Mouse (Mus musculus) layer of hippocampus, postnatal 14 days (tissue): ENCODE measurements at regions not wholly inside any gene's neighbourhood (a gene's known extent, or its start where the extent isn't known, plus 50 kb on each side); places are given as distances from the start of the nearest gene placed in this dataset.
A peak's percentile ranks its signal among the peaks of the same experiment; 100 is the strongest.

Experiments
- DNase-seq, 2 experiments: peaks; one replicate each; pipeline ENCODE4 v3.0.0; 2021 to 2022; ENCODE audit warnings: low spot score in 2 of 2, mixed read lengths in 1 of 2

DNA sequence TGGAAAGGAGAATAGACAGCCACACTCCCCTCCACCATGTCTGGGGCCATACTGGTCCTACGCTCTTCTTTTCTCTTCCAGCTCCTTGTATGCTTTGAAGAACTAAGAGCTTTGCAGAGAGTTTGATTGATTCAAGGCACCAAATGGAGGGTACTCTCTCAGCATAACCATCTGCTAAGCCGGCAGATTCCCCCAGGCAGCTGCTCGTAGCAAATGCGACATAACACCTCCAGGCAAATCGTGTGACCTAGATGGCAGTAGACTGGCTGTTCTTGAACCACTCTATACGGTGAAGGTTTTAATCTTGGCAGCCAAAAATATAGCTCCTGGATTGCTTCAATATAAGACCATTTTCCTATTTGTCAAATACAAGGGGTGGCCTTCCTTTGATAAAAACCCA is 191.8 kb upstream of the Pabpc6 start:
- peak in 1 of 2 experiments; percentile 67 for DNase-seq

DNA sequence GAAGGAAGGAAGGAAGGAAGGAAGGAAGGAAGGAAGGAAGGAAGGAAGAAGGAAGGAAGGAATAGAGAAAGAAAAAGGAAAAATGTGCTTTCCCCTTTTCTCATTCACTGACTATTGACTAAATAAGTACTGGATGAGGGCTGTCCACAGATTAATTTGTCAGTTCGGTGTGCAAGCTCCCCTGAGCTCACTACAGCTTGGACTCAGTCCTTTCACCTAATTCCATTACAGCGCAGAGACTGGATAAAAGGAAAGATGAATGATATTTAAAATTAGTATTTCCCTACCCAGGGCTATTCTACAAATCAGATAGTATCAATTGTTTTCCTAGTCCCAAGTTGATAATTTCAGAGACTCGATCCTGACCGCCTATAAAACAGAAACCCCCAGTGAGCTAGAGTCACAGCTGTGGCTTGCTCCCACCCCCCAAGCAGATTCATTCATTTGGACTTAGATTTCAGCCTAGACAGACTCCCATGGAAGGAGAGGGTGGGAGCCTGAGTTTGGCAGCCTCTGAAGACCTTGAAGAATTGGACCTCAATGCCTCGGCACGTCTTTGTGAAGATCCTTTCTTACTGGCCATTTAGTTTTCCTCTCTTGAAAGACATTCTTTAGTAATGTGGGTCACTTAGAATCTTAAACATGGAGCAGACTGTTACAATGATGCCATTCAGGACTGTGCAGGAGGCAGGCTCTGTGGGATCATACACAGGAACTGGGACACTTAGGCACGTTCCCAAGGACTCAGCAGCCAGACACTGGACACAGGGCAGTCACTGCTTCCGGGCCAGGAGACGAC is 179.2 kb upstream of the Pabpc6 start:
- peak in 1 of 2 experiments; percentile 61 for DNase-seq

DNA sequence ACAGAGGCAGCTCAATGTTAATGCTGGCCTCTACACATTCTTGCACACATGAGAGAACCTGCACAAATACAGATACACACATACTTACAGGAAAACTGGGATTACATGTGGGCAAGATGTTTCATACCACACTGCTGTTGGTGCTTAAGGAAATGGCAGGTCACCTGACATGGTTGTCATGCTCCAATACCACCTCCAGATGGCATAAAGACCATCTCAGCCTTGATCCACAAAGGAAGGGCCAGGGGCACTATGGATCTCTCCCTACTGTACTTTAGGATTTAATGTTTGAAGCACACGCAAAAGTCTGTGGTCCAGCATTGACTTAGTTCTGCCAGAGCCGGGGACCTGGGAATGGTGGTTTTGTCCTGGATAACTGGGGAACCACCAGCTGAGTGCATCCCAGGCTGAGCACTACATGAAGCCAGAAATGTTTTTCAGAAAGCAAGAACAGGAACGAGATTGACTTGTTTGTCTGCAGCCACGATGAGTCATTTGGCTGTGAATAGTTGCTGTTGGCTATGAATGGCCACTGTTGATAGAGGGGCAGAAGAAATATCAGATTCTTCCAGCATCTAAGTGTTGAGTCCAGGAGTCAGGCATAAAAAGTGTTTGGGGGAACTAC is 176.0 kb upstream of the Pabpc6 start:
- DNase-seq = no peak

DNA sequence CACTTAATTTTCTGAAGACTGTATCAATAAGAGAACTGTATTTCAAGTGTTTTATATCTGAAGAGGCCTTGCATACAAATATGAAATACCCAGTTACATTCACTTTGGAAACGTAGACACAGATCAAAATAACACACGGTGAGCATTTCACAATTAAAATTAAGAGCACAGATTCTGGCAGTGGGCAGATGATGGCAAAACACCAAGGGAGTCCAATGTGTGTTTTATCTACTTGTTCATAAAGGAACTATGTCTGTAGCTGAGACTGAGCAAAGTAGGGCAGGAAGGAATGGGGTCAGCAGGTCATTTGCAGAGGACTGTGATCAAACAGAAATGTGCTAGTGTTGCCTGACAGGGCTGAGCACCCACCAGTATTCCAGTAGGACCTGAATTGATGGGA is 171.6 kb upstream of the Pabpc6 start:
- DNase-seq = peak in 1 of 2 experiments; percentile 59

DNA sequence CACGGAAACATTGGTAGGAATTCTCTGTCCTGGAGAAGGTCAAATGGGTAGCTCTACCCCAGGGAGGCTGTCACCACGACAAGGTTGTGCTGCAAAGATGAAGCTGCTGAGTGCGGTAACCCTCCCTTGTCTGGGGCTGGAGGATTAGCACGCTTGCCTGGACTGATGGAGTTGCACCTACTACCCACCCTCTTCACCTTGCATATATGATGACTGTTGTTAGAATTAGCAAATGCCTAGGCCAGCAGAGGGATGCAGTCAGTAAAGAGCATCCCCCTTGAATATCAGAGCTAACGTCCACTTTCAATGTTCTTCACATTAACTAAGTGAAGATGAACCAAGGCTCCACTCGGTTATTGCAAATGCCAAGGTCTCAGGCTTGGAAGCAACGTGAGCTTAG is 169.7 kb upstream of the Pabpc6 start:
- DNase-seq = no peak

DNA sequence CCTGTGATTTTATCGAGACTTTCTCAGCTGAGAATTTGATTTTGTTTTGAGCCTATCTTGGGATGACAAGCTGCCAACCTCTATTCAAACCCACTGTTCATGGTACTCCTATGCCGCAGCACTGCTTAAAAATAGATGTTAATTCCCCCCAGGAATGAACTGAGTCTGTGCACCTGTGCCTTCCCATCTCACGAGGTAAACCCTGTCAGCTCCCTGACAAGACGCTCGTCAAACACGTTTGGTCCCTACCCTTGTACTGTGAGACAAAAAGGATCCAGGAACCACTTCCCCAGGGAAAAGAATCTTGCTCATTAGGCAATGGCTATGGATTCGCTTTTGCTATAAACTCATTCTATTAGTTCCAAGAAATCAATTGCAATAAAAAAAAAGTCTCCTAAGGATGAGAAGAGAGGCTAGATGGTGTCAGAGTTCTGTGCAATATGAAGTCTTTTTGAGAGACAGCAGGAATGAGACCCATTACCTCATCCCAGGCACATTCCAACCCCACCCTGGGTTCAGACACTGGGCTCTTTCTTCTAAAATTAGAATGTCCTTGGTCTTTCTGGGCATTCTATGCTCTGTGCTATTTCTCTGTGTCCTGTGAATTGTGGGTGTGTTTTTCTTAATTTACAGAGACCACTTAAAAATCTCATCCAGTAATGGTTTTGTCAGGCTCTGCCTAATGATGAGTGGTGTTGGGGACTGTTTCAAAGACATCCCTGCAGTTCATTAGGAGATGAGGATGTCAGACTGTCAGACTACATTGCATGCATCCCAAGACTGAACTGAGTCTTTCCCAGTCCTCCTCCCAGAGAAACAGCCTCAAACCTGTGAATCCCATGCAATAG is 167.7 kb upstream of the Pabpc6 start:
- DNase-seq = no peak

DNA sequence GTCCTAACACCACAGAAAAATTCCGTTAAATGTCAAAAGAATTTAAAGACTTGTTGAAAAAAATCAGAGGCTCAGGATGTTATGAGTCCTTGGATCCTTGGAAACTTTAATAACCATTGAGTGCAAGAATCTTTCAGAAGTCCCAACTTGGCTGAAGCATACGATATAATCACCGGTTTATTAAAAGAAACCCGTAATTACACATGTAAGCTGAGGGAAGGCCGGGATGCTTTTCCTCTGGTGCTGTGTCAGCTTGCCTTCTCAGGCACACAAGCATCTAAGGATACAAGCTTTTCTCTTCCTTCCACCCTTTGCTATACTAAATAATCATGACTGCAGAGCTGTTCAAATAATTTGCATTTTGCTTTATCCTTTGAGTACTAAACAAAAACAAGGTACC is 160.4 kb upstream of the Pabpc6 start:
- no peak for DNase-seq

DNA sequence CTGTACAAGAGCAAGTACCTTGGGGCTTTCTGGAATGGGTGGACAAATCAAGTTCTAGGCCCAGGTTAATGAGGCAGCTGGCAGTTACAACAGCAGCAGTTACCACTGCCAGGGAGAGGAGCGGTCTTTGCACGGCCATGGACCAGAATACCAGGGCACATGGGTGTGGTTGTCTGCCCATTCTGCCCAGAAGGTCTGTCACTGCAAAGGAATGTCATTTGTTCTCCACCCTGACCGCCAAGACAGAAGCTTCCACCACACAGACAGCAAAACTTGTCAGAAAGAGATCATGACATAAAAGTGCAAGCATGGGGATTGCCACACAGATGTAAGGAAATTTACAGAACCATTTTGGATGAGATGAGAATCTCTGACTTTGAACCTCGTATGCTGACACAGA is 151.8 kb upstream of the Pabpc6 start:
- DNase-seq = no peak

- DNase-seq = no peak
Measured at GRCm38 (mm10) chr17:9817056-9817455, 147.5 kb upstream of the Pabpc6 start.

- DNase-seq = no peak
Measured at GRCm38 (mm10) chr17:9797069-9797468, 127.6 kb upstream of the Pabpc6 start.

DNA sequence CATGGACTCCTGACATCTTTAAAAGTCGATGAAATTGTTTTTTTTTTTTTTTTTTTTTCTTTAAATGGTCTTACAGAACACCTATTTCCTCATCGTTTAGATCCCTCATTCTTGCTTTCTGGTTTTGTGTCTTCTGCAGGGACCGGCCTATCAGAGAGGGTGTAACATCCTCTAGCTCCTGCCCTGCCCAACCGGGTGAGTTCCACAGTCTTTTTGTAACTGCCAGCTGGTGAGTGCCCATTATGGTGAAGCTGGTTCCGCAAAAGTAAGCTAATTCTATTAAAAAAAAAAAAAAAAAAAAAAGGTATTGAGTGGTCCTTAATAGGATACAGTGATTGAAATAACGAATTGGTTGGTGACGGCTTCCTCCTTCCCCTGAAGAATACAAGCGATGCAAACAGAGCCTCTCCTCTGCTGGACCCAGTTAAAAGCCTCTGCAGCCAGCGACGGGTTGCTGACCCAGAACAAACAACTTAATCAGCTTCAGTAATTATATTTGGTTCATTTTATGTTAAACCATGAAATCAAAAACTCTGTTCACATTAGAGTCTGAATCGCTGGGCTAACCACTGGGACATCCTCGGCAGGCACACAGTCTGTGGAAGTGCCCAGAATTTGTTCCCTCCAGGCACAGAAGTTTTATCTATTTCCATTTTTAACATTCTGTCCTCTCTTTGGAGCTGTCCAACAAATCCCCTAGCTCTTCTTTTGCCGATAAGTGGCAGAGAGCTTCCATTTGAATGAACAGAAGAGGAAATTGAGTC is 126.9 kb upstream of the Pabpc6 start:
- DNase-seq = no peak

DNA sequence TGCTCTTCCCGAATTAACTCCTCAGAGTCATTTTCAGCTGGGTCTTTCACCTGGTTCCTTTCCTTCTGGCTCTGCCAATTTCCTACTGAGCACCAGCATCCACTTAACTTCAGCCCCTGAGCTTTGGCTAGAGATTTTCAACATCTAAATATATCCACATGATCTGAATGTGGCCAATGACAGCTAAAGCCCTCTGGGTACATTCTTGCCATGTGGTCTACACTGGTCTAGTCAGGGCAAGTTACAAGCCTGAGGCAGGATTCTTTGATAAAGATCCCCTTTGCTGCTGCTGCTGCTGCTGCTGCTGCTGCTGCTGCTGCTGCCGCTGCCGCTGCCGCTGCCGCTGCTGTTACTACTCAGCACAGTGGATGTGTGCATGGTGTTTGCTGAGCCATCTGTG is 109.3 kb upstream of the Pabpc6 start:
- no peak for DNase-seq

- no peak for DNase-seq
Measured at GRCm38 (mm10) chr17:9777165-9777564, 107.6 kb upstream of the Pabpc6 start.

GRCm38 (mm10) chr17:9776286-9777016 is 106.9 kb upstream of the Pabpc6 start:
- peak in 1 of 2 experiments; percentile 81 for DNase-seq

DNA sequence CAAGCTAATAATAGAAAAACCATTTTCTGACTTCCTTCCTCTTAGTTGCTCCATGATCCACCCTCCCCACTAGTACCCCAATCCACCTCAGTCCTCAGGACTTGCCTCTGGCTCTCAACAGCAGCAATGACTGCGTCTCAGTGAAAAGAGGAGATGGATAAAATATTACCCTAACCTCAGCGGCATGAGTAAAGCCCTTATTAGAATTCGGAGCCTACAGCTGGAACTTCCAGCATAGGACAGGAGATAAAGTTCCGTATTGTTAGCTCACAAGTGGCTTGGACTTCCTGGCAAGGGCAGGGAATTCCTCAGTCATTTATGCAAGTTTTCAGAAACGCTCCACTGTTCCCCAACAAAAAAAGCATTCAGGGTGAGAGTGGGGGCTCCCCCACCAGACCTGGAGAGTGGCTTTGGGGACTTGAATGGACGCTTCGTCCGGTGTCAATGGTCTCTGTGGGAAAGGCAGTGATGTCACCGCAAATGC is 106.2 kb upstream of the Pabpc6 start:
- peak in 1 of 2 experiments; percentile 85 for DNase-seq

DNA sequence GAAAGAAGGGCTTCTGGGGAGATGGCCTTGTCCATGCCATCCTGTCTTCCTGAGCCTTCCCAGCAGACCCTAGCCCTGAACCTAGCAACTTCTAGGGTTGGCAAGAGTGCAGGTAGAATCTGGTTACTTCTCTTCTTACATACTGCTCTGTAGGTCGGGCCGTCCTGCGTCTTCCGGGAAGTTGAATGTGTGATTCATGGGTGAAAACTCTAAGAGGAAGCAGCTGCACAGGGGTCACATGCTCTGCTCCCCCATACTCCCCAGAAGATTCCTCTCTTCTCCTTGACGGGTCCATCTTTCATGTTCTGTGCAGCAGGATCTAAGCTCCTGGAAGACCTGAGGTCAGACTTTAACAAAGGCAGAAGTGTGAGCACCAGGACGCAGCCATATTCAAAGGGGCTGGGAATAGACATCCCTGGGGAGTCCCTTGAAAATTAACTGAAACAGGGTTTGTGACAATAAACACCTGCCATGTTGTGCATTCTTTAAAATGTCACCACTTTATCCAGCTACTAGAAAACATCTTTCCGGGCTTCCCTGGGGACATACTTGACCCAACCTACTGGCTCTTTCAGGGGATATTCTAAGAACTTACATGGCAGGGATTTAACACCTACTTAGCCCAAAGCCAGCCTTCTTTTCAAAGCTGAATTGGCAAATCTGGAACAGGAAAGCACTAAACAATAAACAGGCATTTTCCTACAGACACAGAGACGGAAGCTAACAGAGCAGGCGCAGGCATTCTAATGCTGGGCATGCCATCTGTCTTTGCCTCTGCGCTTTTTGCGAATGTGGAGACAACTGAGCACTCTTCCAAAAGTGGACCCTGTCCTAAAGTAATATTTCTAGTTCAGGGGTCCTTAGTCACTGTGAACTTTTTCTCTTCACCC is 105.5 kb upstream of the Pabpc6 start:
- no peak for DNase-seq

DNA sequence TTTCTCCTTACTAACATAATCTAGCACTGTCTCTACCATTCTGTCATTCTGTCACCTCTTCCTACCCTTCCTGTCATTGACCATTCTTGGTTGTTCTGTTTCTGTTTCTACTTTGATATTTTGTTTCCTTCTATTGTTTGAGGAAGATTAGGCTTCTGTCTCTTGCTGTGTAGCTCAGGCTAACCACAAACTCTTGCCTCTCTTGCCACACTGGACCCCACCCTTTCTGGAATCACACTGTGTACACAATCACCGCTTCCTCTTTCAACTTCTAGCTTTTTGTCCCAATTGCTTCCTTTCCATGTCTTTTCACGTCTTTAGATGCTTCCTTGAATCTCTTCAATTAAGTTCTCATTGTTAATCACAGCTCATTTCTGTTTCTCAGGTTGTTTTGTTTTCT is 104.2 kb upstream of the Pabpc6 start:
- DNase-seq = no peak

DNA sequence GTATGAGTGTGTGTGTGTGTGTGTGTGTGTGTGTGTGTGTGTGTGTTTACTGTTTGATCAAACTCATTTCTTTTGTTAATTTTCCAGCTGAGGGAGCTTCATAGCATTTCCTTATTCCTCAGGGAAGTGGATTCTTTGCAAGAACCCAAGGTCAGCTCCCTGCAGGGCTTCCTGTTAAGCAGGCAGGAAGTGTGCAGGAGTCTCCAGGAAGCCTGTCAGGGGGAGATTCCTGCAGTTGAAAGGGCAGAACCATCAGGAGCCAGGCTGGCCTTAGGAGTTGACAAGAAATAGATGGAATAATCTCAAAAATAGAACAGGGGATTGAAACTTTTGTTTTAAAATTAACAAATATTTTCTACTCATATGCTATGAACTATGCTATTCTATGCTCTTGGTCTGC is 98.8 kb upstream of the Pabpc6 start:
- DNase-seq = no peak

DNA sequence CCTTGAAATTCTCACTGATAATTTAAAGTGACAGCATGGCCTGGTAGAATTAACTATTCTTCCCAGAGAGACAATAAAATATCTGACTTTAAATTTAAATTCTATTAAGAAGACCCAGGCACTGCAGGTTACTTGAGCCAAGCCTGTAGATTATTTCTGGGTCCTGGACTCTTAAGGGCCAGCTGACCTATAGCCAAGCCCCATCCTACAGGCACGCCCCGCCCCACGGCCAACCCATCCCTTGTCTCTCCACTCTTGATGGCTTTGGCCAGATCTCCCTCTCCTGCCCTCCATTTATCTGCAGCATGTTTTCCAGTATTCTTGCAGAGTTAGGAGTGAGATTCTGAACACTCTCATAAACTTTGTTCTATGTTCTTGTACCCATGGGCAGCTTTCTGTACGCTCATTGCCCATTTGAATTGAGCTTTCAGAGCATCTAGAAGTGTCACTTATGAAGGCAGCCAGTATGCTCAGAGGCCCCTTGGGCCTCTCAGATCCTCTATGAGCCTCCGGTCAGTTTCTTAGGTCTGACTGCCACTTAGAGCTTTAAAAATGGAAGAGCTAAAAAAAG is 96.2 kb upstream of the Pabpc6 start:
- DNase-seq = no peak
